Mouse (Mus musculus): ENCODE measurements at regions not wholly inside any gene's neighbourhood (a gene's known extent, or its start where the extent isn't known, plus 50 kb on each side); places are given as distances from the start of the nearest gene placed in this dataset.

DNA sequence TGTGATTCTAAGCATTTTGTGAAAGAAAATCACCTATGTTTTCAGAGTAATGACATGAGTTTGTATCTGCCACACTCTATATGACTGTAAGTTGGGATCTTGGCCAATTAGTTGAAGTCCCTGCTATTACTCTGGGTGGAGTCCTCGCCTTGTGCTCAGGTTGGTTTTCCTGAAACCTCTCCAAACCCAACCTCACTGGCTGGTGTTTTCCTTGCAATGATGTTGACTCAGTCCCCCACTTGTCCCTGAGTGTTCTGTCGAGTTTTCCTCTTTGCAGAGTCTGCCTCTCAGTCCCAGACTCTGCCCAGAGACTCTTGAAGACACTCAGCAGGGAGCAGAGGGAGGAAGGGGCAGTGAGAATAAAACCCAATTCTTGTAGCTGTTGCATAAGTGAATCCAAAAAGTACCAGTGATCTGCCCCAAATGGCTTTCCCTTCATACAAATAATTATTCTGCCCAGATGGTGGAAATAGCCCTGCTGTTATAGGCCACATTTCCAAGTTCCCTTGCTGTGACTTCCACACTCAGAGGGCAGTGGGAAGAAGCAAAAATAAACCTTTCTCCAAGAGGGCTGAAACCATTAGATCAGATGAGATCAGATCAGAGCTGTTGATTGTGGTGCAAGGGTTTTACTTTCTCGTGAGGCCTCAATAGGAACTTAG, 694.3 kb downstream of the Hs3st4 start:
- Histone ChIP-seq H3K9me3 (replicated peaks) (no peaks in the 10 kb centered on the region), H3K4me1 (replicated peaks) (no peaks in the 10 kb centered on the region), H3K4me2 (no peak overlapping the region), H3K36me3 (no peaks in the 10 kb centered on the region), H3K4me3 (no peak overlapping the region), H3K9ac (no peak overlapping the region), H3K27ac (no peak overlapping the region), H3K27me3 (no peaks in the 10 kb centered on the region)
- 47% methylated on average over 3 of the region's 3 CpGs for WGBS
- ATAC-seq (replicated peaks; ENCODE audit: insufficient number of reproducible peaks, insufficient read depth, low FRiP score, low read depth), result no peak

DNA sequence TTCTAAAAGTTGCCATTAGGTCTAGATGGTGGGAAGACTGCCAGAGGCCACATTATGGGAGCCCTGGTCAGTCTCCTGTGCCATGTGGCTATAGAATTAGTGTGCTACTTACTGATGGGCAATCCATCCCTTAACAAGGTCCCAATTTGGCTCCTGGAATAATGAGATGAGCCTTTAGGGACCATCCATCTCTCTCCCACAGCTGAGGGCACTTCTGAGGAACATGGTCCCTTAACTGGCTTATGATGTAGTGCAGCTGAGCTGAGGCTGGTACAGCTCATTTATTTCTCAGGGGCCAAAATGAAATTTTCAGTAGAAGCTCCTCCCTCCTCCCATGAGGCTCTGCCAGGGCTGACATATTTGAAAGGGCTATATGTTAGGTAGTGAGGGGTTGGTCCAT, 697.9 kb downstream of the Hs3st4 start:
- Histone ChIP-seq H3K4me2 (no peak overlapping the region), H3K27me3 (no peaks in the 10 kb centered on the region), H3K4me1 (replicated peaks) (no peaks in the 10 kb centered on the region), H3K36me3 (no peaks in the 10 kb centered on the region), H3K27ac (no peak overlapping the region), H3K9me3 (replicated peaks) (no peaks in the 10 kb centered on the region), H3K9ac (no peak overlapping the region), H3K4me3 (no peak overlapping the region)
- ATAC-seq (replicated peaks; ENCODE audit: insufficient number of reproducible peaks, insufficient read depth, low FRiP score, low read depth), result no peak

DNA sequence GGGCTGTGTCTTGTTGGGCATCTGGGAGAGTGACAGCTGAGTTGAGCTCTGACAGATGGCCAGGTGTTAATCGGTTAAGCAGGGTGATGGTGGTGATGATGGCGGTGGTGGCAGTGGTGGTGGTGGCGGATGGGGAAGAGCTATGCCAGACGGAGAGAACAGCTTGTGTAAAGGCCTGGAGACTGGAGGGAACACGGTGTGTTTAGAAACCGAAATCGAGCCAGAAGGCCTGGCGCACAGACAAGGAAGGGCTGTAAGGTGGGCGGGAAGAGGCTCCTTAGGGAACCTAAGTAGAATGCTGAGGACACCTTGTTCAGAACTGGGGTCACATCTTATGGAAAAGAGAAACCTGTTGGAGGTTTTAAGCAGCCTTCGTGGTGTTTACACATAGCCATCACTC, 698.5 kb downstream of the Hs3st4 start:
- no peak for ATAC-seq (replicated peaks; ENCODE audit: insufficient number of reproducible peaks, insufficient read depth, low FRiP score, low read depth)
- no peak overlapping the region for H3K4me2 ChIP-seq
- H3K4me1 ChIP-seq (replicated peaks), result no peaks in the 10 kb centered on the region
- no peaks in the 10 kb centered on the region for H3K36me3 ChIP-seq
- H3K9me3 ChIP-seq (replicated peaks), result no peaks in the 10 kb centered on the region
- WGBS, result 68% methylated on average over 10 of the region's 10 CpGs
- no peak overlapping the region for H3K9ac ChIP-seq
- no peaks in the 10 kb centered on the region for H3K27me3 ChIP-seq
- H3K4me3 ChIP-seq, result no peak overlapping the region
- H3K27ac ChIP-seq, result no peak overlapping the region

DNA sequence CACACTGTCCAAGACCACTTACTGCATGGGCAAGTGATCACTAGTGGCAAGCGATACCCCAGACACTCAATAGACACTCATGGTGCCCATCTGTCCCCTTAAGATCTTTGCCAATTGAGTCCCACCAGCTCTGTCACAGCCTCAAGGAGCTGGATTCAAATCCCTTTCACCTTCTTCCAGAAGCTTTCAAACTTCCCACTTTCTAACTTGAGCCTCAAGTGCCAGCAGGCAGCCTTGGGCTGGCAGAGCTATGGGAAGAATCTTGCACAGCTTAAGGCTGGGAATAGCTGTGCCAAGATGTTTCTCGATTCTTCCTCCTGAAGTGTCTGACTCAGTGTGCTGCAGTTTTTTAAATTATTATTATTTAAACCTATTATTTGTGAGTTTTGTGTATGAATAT, 699.2 kb downstream of the Hs3st4 start:
- ATAC-seq (replicated peaks; ENCODE audit: insufficient number of reproducible peaks, insufficient read depth, low FRiP score, low read depth), result no peak
- no peaks in the 10 kb centered on the region for H3K27me3 ChIP-seq
- no peaks in the 10 kb centered on the region for H3K9me3 ChIP-seq (replicated peaks)
- H3K36me3 ChIP-seq, result no peaks in the 10 kb centered on the region
- no peak overlapping the region for H3K27ac ChIP-seq
- H3K4me2 ChIP-seq, result no peak overlapping the region
- 91% methylated on average over 2 of the region's 2 CpGs for WGBS
- no peak overlapping the region for H3K4me3 ChIP-seq
- no peaks in the 10 kb centered on the region for H3K4me1 ChIP-seq (replicated peaks)
- H3K9ac ChIP-seq, result no peak overlapping the region

- no peak for ATAC-seq (replicated peaks; ENCODE audit: insufficient number of reproducible peaks, insufficient read depth, low FRiP score, low read depth)
- no peak overlapping the region for H3K4me3 ChIP-seq
- WGBS, result 48% methylated on average over 2 of the region's 2 CpGs
These were observed 702.8 kb downstream of the Hs3st4 start for GRCm38 (mm10) chr7:124685424-124685823.

DNA sequence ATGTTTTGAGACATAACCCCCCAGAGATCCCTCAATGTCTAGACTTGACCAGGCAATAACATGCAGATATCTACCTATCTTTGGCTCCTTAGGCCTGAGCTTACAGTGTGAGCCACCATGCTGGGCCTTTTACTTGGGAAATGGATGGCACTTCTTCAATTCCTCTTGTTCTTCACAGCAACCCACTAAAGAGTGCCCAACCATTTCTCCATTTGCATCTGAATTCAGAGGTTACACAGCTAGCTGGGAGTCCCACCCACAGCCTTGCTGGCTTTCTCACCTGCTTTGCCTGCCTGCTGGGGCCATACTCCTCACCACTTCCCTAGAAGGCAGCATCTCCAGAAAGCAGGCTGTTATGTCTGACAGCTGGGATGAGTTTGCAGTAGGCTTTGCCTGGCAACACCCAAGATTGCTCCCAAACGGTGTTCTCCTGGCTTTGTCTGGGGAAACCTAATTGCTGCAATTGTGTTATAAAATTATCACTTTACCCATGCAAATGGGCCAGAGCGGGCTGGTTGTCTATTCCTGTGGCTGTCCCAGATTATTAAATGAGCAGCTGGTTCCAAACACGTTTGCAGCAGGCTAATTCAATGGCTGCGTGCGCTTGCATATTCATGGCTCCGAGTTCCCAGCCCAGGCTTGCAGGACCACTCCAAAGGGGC, 721.6 kb downstream of the Hs3st4 start:
- Histone ChIP-seq H3K27ac (no peak overlapping the region), H3K9me3 (replicated peaks) (no peaks in the 10 kb centered on the region), H3K4me3 (no peak overlapping the region), H3K4me2 (no peak overlapping the region), H3K27me3 (no peaks in the 10 kb centered on the region), H3K36me3 (no peaks in the 10 kb centered on the region), H3K9ac (no peak overlapping the region), H3K4me1 (replicated peaks) (no peaks in the 10 kb centered on the region)
- 43% methylated on average over 6 of the region's 6 CpGs for WGBS
- no peak for ATAC-seq (replicated peaks; ENCODE audit: insufficient number of reproducible peaks, insufficient read depth, low FRiP score, low read depth)

More at GRCm38 (mm10) chr7:124685424-124685823, 702.8 kb downstream of the Hs3st4 start:
- no peak overlapping the region for H3K4me2 ChIP-seq
- H3K36me3 ChIP-seq, result no peaks in the 10 kb centered on the region
- H3K27ac ChIP-seq, result no peak overlapping the region
- no peaks in the 10 kb centered on the region for H3K9me3 ChIP-seq (replicated peaks)
- H3K4me1 ChIP-seq (replicated peaks), result no peaks in the 10 kb centered on the region
- no peak overlapping the region for H3K9ac ChIP-seq
- H3K27me3 ChIP-seq, result no peaks in the 10 kb centered on the region

- H3K9me3 ChIP-seq (replicated peaks), result no peaks in the 10 kb centered on the region
- 23% methylated on average over 3 of the region's 3 CpGs for WGBS
- H3K27ac ChIP-seq, result no peak overlapping the region
- no peak overlapping the region for H3K4me2 ChIP-seq
- no peaks in the 10 kb centered on the region for H3K4me1 ChIP-seq (replicated peaks)
- no peak for ATAC-seq (replicated peaks; ENCODE audit: insufficient number of reproducible peaks, insufficient read depth, low FRiP score, low read depth)
- no peak overlapping the region for H3K4me3 ChIP-seq
- H3K36me3 ChIP-seq, result no peaks in the 10 kb centered on the region
- no peaks in the 10 kb centered on the region for H3K27me3 ChIP-seq
- no peak overlapping the region for H3K9ac ChIP-seq
These were observed 724.5 kb downstream of the Hs3st4 start for GRCm38 (mm10) chr7:124707143-124707542.

GRCm38 (mm10) chr7:124708771-124709485, 726.3 kb downstream of the Hs3st4 start:
- no peak overlapping the region for H3K27ac ChIP-seq
- no peak for ATAC-seq (replicated peaks; ENCODE audit: insufficient number of reproducible peaks, insufficient read depth, low FRiP score, low read depth)

GRCm38 (mm10) chr7:124720927-124721326, 723.5 kb upstream of the Kdm8 start:
- Histone ChIP-seq H3K27me3 (no peaks in the 10 kb centered on the region), H3K27ac (no peak overlapping the region), H3K9ac (no peak overlapping the region), H3K36me3 (no peaks in the 10 kb centered on the region), H3K4me3 (no peak overlapping the region), H3K9me3 (replicated peaks) (no peaks in the 10 kb centered on the region), H3K4me2 (no peak overlapping the region), H3K4me1 (replicated peaks) (no peaks in the 10 kb centered on the region)
- no peak for ATAC-seq (replicated peaks; ENCODE audit: insufficient number of reproducible peaks, insufficient read depth, low FRiP score, low read depth)
- WGBS, result 54% methylated on average over 1 of the region's 1 CpGs

More at GRCm38 (mm10) chr7:124708771-124709485, 726.3 kb downstream of the Hs3st4 start:
- no peaks in the 10 kb centered on the region for H3K9me3 ChIP-seq (replicated peaks)
- H3K9ac ChIP-seq, result no peak overlapping the region
- no peaks in the 10 kb centered on the region for H3K27me3 ChIP-seq
- H3K36me3 ChIP-seq, result no peaks in the 10 kb centered on the region
- no peak overlapping the region for H3K4me3 ChIP-seq
- 49% methylated on average over 11 of the region's 11 CpGs for WGBS
- no peak overlapping the region for H3K4me2 ChIP-seq
- no peaks in the 10 kb centered on the region for H3K4me1 ChIP-seq (replicated peaks)

DNA sequence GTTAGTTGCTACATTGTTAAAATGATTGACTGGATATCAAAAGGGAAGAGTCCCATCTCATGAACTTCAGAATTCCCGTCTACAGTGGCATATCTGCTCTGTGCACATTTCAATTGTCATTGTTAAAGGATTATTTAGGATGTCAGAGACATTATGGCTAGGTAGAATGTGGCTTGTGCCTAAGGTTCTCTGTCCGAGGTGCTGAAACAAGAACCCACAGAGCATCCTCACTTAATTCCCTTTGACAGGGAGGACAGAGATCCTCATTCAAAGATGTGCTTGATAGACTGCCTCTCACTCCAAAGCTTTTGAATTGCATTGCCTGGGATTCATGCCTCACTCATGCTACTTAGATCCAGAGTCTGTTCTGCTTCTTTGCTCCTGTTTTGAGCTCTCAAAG, 702.4 kb upstream of the Kdm8 start:
- 3% methylated on average over 2 of the region's 2 CpGs for WGBS
- Histone ChIP-seq H3K4me2 (no peak overlapping the region), H3K9ac (no peak overlapping the region), H3K27me3 (no peaks in the 10 kb centered on the region), H3K9me3 (replicated peaks) (no peaks in the 10 kb centered on the region), H3K4me3 (no peak overlapping the region), H3K36me3 (no peaks in the 10 kb centered on the region), H3K4me1 (replicated peaks) (no peaks in the 10 kb centered on the region), H3K27ac (no peak overlapping the region)
- ATAC-seq (replicated peaks; ENCODE audit: insufficient number of reproducible peaks, insufficient read depth, low FRiP score, low read depth), result no peak

GRCm38 (mm10) chr7:124746321-124746720, 698.2 kb upstream of the Kdm8 start:
- Histone ChIP-seq H3K9ac (no peak overlapping the region), H3K4me3 (no peak overlapping the region), H3K27me3 (no peaks in the 10 kb centered on the region), H3K4me2 (no peak overlapping the region), H3K36me3 (no peaks in the 10 kb centered on the region), H3K4me1 (replicated peaks) (no peaks in the 10 kb centered on the region), H3K9me3 (replicated peaks) (no peaks in the 10 kb centered on the region), H3K27ac (no peak overlapping the region)
- ATAC-seq (replicated peaks; ENCODE audit: insufficient number of reproducible peaks, insufficient read depth, low FRiP score, low read depth), result no peak
- WGBS, result 65% methylated on average over 2 of the region's 2 CpGs

Measured in heart, embryonic 15.5 days (tissue).